Mouse (Mus musculus): Measurements from ENCODE around the gene Mboat2. TPM values are rescaled to one million over a fixed set of nuclear protein-coding genes. Genes with fewer than 3 reads are reported as not detected.
A peak's percentile ranks its signal among the peaks of the same experiment; 100 is the strongest.

Gene Mboat2
- polyA plus RNA-seq, 1 experiment from 2014 or later = 16.0 TPM

DNA sequence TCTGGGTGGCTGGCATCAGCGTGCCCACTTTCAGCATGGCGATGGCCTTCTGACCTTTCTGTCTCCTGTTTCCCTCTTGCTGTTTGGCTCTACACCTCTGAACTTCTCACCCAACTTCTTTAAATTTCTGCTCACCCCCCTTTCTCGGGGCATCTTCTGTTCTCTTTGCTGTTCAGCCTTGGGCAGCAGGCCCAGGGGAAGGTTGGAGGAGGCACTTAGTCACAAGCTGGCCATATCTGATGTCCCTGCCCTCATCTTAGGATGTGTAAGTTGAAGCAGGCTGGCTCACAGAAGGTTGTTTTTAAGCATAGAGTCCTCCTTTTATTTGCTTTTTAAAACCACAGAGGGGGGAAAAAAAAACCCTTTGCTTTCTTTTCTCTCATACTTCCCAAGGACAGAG is 103.3 kb downstream of the Mboat2 start:
- Histone ChIP-seq H3K27ac (ENCODE audit: low read depth, low read length) (no peak overlapping the region), H3K4me3 (ENCODE audit: low read depth, low read length) (no peak overlapping the region), H3K9me3 (ENCODE audit: control insufficient read depth, low read length) (no peaks in the 10 kb centered on the region), H3K36me3 (ENCODE audit: control insufficient read depth, insufficient read depth, low read length) (no peaks in the 10 kb centered on the region; the same call in 1 of the 2 replicates), H3K4me1 (replicated peaks; ENCODE audit: control insufficient read depth, insufficient read depth, low read length) (peaks cover 14% of the 10 kb centered on the region; the same call in 1 of the 2 replicates), H3K27me3 (replicated peaks; ENCODE audit: control insufficient read depth, insufficient read depth, low read length) (no peaks in the 10 kb centered on the region), H3K4me2 (no peak overlapping the region), H3K9ac (ENCODE audit: low read depth, low read length) (no peak overlapping the region)
- 88% methylated on average over 3 of the region's 3 CpGs for WGBS
- DNase-seq (ENCODE audit: low spot score) (no peak), ATAC-seq (replicated peaks; ENCODE audit: low FRiP score) (no peak)

DNA sequence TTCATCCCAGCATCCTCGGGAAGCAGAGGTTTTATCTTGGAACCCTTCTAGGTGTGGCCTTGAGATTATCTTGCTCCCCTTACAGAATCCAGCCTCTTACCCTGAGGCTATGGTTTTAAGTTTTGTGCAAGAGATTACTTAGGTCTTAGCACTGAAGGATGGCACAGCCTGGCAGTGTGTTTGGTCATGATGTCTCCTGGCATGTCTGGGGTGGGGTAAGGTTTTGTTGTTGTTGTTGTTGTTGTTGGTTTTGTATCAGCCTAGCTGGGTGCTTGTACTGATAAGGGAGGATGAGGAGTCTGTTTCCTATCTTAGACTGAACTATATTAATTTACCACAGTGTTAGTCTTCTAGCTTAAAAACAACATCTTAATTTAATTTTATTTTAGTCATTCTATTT is 105.6 kb downstream of the Mboat2 start:
- H3K27ac ChIP-seq (ENCODE audit: low read depth, low read length) = no peak overlapping the region
- peaks cover 6% of the 10 kb centered on the region; the same call in 1 of the 2 replicates for H3K4me1 ChIP-seq (replicated peaks; ENCODE audit: control insufficient read depth, insufficient read depth, low read length)
- ATAC-seq (replicated peaks; ENCODE audit: low FRiP score) (no peak), DNase-seq (ENCODE audit: low spot score) (no peak)
- no peak overlapping the region for H3K4me2 ChIP-seq
- H3K36me3 ChIP-seq (ENCODE audit: control insufficient read depth, insufficient read depth, low read length) = no peaks in the 10 kb centered on the region; the same call in 1 of the 2 replicates
- 36% methylated on average over 1 of the region's 1 CpGs for WGBS
- H3K27me3 ChIP-seq (replicated peaks; ENCODE audit: control insufficient read depth, insufficient read depth, low read length) = no peaks in the 10 kb centered on the region
- no peak overlapping the region for H3K9ac ChIP-seq (ENCODE audit: low read depth, low read length)
- H3K9me3 ChIP-seq (ENCODE audit: control insufficient read depth, low read length) = no peaks in the 10 kb centered on the region
- no peak overlapping the region for H3K4me3 ChIP-seq (ENCODE audit: low read depth, low read length)

DNA sequence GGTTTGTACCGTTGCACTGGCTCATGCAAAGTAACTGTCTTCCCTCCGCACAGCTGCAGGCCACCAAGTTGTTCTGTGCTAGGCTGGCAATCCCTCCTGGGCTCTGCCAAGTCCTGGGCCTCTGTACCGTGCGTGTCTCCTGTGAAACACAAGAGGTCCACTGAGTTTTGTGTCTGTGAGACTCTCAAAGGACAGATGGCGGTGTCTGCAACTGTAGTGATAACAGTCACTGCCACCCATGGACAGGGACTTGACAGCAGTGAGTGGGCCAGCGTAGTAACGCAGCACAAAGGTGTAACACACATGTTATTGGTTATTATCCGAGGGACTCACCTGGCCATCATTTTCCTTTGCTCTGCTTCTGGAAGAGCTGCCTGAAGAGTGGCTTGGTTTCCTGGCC is 108.7 kb downstream of the Mboat2 start:
- WGBS = 77% methylated on average over 8 of the region's 8 CpGs
- Histone ChIP-seq H3K27me3 (replicated peaks; ENCODE audit: control insufficient read depth, insufficient read depth, low read length) (no peaks in the 10 kb centered on the region), H3K9me3 (ENCODE audit: control insufficient read depth, low read length) (no peaks in the 10 kb centered on the region), H3K4me1 (replicated peaks; ENCODE audit: control insufficient read depth, insufficient read depth, low read length) (peaks cover 19% of the 10 kb centered on the region), H3K9ac (ENCODE audit: low read depth, low read length) (no peak overlapping the region), H3K27ac (ENCODE audit: low read depth, low read length) (no peak overlapping the region), H3K4me2 (no peak overlapping the region), H3K4me3 (ENCODE audit: low read depth, low read length) (no peak overlapping the region), H3K36me3 (ENCODE audit: control insufficient read depth, insufficient read depth, low read length) (peaks cover 3% of the 10 kb centered on the region)
- DNase-seq (ENCODE audit: low spot score) (no peak), ATAC-seq (replicated peaks; ENCODE audit: low FRiP score) (no peak)

DNA sequence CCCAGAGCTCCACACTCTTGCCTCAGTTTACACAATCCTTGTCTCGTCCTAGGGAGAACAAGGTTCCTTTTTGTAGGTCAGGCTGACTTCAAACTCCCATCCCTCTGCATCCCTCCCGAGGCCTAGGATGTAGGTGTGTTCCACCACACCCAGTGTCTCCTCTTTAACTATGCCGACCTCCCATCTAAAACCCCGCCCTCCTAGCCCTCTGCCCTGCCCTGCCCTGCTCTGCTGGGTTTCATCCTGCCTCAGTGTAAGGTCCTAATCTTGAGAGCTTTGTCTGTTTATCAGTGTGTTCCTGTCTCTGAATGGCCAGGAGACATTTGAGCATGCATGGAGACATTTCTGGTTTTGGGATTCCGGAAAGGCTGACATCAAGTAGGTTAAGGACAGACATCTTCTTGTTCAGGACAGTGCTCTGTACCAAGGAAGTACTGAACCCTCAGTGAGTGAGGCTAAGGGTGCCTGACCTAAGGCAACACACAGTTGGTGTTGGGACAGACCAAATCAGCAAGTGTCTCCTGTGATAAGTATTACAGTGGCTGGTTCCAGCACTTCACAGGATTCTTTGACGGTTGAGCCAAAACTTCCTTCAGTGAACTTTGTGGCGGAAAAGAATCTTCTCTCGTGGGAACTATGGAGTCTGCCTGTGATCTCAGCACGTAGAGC is 112.1 kb downstream of the Mboat2 start:
- Histone ChIP-seq H3K4me3 (ENCODE audit: low read depth, low read length) (no peak overlapping the region), H3K27ac (ENCODE audit: low read depth, low read length) (peak overlapping the region; percentile 32; the same call in 1 of the 2 replicates), H3K9me3 (ENCODE audit: control insufficient read depth, low read length) (no peaks in the 10 kb centered on the region), H3K4me2 (no peak overlapping the region), H3K9ac (ENCODE audit: low read depth, low read length) (peak overlapping the region; percentile 25; the same call in 1 of the 2 replicates), H3K36me3 (ENCODE audit: control insufficient read depth, insufficient read depth, low read length) (peaks cover 3% of the 10 kb centered on the region), H3K4me1 (replicated peaks; ENCODE audit: control insufficient read depth, insufficient read depth, low read length) (peaks cover 14% of the 10 kb centered on the region), H3K27me3 (replicated peaks; ENCODE audit: control insufficient read depth, insufficient read depth, low read length) (no peaks in the 10 kb centered on the region)
- DNase-seq (ENCODE audit: low spot score) = no peak
- peak; percentile 84 for ATAC-seq (replicated peaks; ENCODE audit: low FRiP score)
- WGBS = 69% methylated on average over 9 of the region's 9 CpGs

DNA sequence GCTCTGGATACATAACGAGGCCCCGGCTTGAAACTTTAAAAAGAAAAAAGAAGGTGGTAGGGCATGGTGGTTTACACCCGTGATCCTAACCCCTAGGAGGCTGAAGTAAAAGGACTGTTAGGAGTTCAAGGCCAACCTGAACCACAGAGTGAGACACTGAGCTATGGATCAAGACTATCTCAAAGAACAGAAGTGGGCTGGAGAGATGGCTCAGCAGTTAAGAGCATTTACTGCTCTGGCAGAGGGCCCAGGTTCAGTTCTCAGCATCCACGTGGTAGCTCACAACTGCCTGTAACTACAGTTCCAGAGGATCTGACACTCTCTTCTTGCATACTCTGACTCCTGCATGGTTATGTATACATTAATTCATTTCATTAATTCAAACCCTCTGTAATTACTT is 112.7 kb downstream of the Mboat2 start:
- H3K27me3 ChIP-seq (replicated peaks; ENCODE audit: control insufficient read depth, insufficient read depth, low read length) = no peaks in the 10 kb centered on the region
- H3K9me3 ChIP-seq (ENCODE audit: control insufficient read depth, low read length) = no peaks in the 10 kb centered on the region
- no peak overlapping the region for H3K4me3 ChIP-seq (ENCODE audit: low read depth, low read length)
- DNase-seq (ENCODE audit: low spot score) (no peak), ATAC-seq (replicated peaks; ENCODE audit: low FRiP score) (peak; percentile 54)
- peak overlapping the region; percentile 25; the same call in 1 of the 2 replicates for H3K9ac ChIP-seq (ENCODE audit: low read depth, low read length)
- WGBS = 78% methylated on average over 4 of the region's 4 CpGs
- H3K4me2 ChIP-seq = no peak overlapping the region
- peaks cover 14% of the 10 kb centered on the region for H3K4me1 ChIP-seq (replicated peaks; ENCODE audit: control insufficient read depth, insufficient read depth, low read length)
- peak overlapping the region; percentile 32; the same call in 1 of the 2 replicates for H3K27ac ChIP-seq (ENCODE audit: low read depth, low read length)
- H3K36me3 ChIP-seq (ENCODE audit: control insufficient read depth, insufficient read depth, low read length) = peaks cover 3% of the 10 kb centered on the region

DNA sequence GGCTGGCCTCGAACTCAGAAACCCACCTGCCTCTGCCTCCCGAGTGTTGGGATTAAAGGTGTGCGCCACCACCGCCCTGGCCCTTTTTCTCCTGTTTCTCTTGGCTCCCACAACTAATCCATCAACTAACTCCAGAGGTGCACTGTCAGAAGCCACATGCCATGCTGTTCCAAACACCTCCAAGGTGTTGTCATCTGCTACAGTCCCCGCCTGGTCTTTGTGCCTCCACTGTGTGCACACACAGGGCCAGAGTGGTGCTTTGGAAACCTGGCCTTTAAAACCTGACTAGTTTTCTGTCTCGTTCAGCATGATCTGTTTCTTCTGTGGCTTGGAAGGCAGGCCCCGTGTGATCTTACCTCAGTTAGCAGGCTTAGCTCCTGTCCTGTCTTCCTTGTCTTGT is 113.9 kb downstream of the Mboat2 start:
- Histone ChIP-seq H3K4me3 (ENCODE audit: low read depth, low read length) (no peak overlapping the region), H3K27me3 (replicated peaks; ENCODE audit: control insufficient read depth, insufficient read depth, low read length) (no peaks in the 10 kb centered on the region), H3K36me3 (ENCODE audit: control insufficient read depth, insufficient read depth, low read length) (peaks cover 3% of the 10 kb centered on the region), H3K4me1 (replicated peaks; ENCODE audit: control insufficient read depth, insufficient read depth, low read length) (peaks cover 14% of the 10 kb centered on the region), H3K27ac (ENCODE audit: low read depth, low read length) (no peak overlapping the region), H3K4me2 (no peak overlapping the region), H3K9me3 (ENCODE audit: control insufficient read depth, low read length) (no peaks in the 10 kb centered on the region), H3K9ac (ENCODE audit: low read depth, low read length) (no peak overlapping the region)
- DNase-seq (ENCODE audit: low spot score) = no peak
- ATAC-seq (replicated peaks; ENCODE audit: low FRiP score) = no peak
- 92% methylated on average over 7 of the region's 7 CpGs for WGBS

DNA sequence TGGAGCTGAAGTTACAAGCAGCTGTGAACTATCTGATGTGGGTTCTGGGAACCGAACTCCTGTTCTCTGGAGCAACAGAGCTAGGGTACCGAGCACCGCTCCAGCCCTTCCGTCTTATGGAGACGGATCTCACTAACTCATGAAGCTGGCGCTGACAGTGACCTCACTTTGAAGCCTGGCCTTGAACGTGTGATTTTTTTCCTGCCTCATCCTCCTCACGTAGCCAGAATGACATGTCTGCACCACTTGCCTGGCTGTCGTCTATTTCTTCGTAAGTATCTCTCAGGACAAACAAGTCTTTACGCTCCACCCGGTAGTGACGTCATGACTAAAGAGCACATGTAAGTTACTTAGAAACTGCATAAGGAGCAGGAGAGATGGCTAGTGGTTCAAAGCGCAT is 116.4 kb downstream of the Mboat2 start:
- no peak overlapping the region for H3K27ac ChIP-seq (ENCODE audit: low read depth, low read length)
- H3K9me3 ChIP-seq (ENCODE audit: control insufficient read depth, low read length) = no peaks in the 10 kb centered on the region
- peaks cover 3% of the 10 kb centered on the region for H3K36me3 ChIP-seq (ENCODE audit: control insufficient read depth, insufficient read depth, low read length)
- H3K9ac ChIP-seq (ENCODE audit: low read depth, low read length) = no peak overlapping the region
- DNase-seq (ENCODE audit: low spot score) = no peak
- no peaks in the 10 kb centered on the region for H3K27me3 ChIP-seq (replicated peaks; ENCODE audit: control insufficient read depth, insufficient read depth, low read length)
- peaks cover 13% of the 10 kb centered on the region for H3K4me1 ChIP-seq (replicated peaks; ENCODE audit: control insufficient read depth, insufficient read depth, low read length)
- H3K4me2 ChIP-seq = no peak overlapping the region
- ATAC-seq (replicated peaks; ENCODE audit: low FRiP score) = no peak
- no peak overlapping the region for H3K4me3 ChIP-seq (ENCODE audit: low read depth, low read length)
- WGBS = 88% methylated on average over 14 of the region's 14 CpGs

DNA sequence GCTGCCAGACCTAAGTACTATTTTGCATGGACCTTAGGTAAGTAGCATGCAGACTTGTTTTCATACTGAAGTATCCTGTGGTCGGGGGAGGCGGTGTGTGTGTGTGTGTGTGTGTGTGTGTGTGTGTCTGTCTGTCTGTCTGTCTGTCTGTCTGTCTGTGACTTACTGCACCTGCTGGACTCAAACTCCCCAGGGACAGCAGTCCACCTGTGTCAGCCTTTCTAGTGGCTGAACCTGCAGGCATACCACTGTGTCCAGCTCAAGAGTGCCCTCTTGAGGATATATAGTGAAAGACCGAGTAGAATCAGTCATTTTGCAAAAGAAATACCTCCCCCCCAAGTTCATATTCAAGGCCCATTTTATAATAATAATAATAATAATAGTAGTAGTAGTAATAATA is 117.7 kb downstream of the Mboat2 start:
- DNase-seq (ENCODE audit: low spot score) (no peak), ATAC-seq (replicated peaks; ENCODE audit: low FRiP score) (no peak)
- WGBS = 60% methylated on average over 3 of the region's 3 CpGs
- peaks cover 2% of the 10 kb centered on the region; the same call in 1 of the 2 replicates for H3K4me1 ChIP-seq (replicated peaks; ENCODE audit: control insufficient read depth, insufficient read depth, low read length)
- H3K36me3 ChIP-seq (ENCODE audit: control insufficient read depth, insufficient read depth, low read length) = no peaks in the 10 kb centered on the region
- H3K9me3 ChIP-seq (ENCODE audit: control insufficient read depth, low read length) = no peaks in the 10 kb centered on the region
- H3K4me2 ChIP-seq = no peak overlapping the region
- no peaks in the 10 kb centered on the region for H3K27me3 ChIP-seq (replicated peaks; ENCODE audit: control insufficient read depth, insufficient read depth, low read length)
- H3K27ac ChIP-seq (ENCODE audit: low read depth, low read length) = no peak overlapping the region
- H3K4me3 ChIP-seq (ENCODE audit: low read depth, low read length) = no peak overlapping the region
- H3K9ac ChIP-seq (ENCODE audit: low read depth, low read length) = no peak overlapping the region

DNA sequence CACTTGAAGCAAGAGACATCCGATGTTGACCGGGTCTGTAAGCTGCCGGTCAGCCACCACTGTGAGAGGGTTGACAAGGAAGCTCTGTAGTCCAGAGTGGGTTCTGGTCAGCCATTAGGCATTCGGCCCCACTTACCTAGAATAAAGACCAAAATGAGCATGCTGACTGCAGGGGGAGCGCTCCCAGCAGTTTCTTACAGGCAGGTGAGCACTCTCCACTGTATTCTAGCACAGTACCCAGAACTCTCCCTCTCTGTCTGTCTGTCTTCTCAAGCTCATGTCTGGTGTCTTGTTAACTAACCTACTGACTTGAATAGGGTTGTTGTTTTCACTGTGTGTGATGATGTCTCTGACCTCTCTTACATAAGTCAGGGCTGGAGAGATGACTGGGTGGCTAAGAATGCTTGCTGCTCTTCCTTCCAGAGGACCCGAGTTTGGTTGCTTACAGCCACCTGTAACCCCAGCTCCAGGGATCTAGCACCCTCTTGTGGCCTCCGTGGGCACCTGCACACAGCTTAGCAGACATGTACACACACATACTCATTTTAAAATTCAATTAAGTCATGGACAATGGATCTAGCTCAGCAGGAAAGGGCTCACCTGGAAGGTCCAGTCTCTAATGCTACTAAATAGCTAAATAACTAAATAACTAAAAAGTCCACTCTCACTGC is 119.8 kb downstream of the Mboat2 start:
- H3K4me3 ChIP-seq (ENCODE audit: low read depth, low read length) = no peak overlapping the region
- no peak for ATAC-seq (replicated peaks; ENCODE audit: low FRiP score)
- no peaks in the 10 kb centered on the region for H3K36me3 ChIP-seq (ENCODE audit: control insufficient read depth, insufficient read depth, low read length)
- no peaks in the 10 kb centered on the region for H3K9me3 ChIP-seq (ENCODE audit: control insufficient read depth, low read length)
- no peak overlapping the region for H3K27ac ChIP-seq (ENCODE audit: low read depth, low read length)
- no peak overlapping the region for H3K4me2 ChIP-seq
- no peaks in the 10 kb centered on the region for H3K27me3 ChIP-seq (replicated peaks; ENCODE audit: control insufficient read depth, insufficient read depth, low read length)
- H3K9ac ChIP-seq (ENCODE audit: low read depth, low read length) = no peak overlapping the region
- no peak for DNase-seq (ENCODE audit: low spot score)
- H3K4me1 ChIP-seq (replicated peaks; ENCODE audit: control insufficient read depth, insufficient read depth, low read length) = no peaks in the 10 kb centered on the region
- WGBS = 84% methylated on average over 7 of the region's 7 CpGs

All from liver, embryonic 11.5 days (tissue).